9 mouse cellular contexts compared by ENCODE assay signal in genomic region chr11:40763395-40763794, GRCm38 (mm10). TPM values are rescaled to one million over a fixed set of nuclear protein-coding genes. Genes with fewer than 3 reads are reported as not detected.
DNase-seq lines count a peak whose midpoint lies in the region; ATAC-seq lines count a peak whose summit lies in the region.
"Had no signal": no experiment of that assay in that cellular context is flagged by ENCODE, and none has a peak within 500 bp of the region (broad histone marks: within the 10 kb centered on the region; RNA-seq: fewer than 3 reads in every experiment).

No protein-coding gene starts in this region.

- H3K4me3 ChIP-seq in neural tube, embryonic 15.5 days (replicated peaks) = no peak overlapping the region
- H3K4me3 ChIP-seq in midbrain, embryonic 10.5 days = no peak overlapping the region
- H3K4me3 ChIP-seq: embryonic facial prominence, embryonic 13.5 days had no signal

- no peak overlapping the region for H3K4me2 ChIP-seq in neural tube, embryonic 15.5 days
- H3K4me2 ChIP-seq: embryonic facial prominence, embryonic 13.5 days had no signal

- DNase-seq in kidney, adult 9 months = peak; percentile 32
- no peak for DNase-seq in kidney, adult 18-20 months
- DNase-seq in ES-CJ7 (ENCODE audit: low read depth, low spot score) = peak; percentile 65
- peak; percentile 25 for DNase-seq in embryo, embryonic 10 days (ENCODE audit: low spot score)
- no peak for DNase-seq in heart, adult 8-10 months (ENCODE audit: low spot score)
- DNase-seq in midbrain, embryonic 10.5 days (ENCODE audit: low spot score) = no peak

- H3K36me3 ChIP-seq in neural tube, embryonic 15.5 days = no peaks in the 10 kb centered on the region
- no peaks in the 10 kb centered on the region for H3K36me3 ChIP-seq in midbrain, embryonic 10.5 days
- H3K36me3 ChIP-seq: embryonic facial prominence, embryonic 13.5 days had no signal

- no peaks in the 10 kb centered on the region for H3K4me1 ChIP-seq in neural tube, embryonic 15.5 days
- H3K4me1 ChIP-seq in midbrain, embryonic 10.5 days = no peaks in the 10 kb centered on the region
- H3K4me1 ChIP-seq: embryonic facial prominence, embryonic 13.5 days had no signal

- ATAC-seq in megakaryocyte-erythroid progenitor cell, adult 5-6 weeks (replicated peaks; ENCODE audit: low FRiP score, low TSS enrichment, poor library complexity, severe bottlenecking) = peak; percentile 98
- no peak for ATAC-seq in neural tube, embryonic 15.5 days (ENCODE audit: low FRiP score)

- no peak overlapping the region for H3K27ac ChIP-seq in neural tube, embryonic 15.5 days (replicated peaks)
- H3K27ac ChIP-seq in midbrain, embryonic 10.5 days (replicated peaks) = no peak overlapping the region
- H3K27ac ChIP-seq: embryonic facial prominence, embryonic 13.5 days had no signal

- no peaks in the 10 kb centered on the region for H3K27me3 ChIP-seq in neural tube, embryonic 15.5 days (replicated peaks)
- H3K27me3 ChIP-seq in midbrain, embryonic 10.5 days (ENCODE audit: low read depth, poor library complexity, severe bottlenecking) = no peaks in the 10 kb centered on the region
- H3K27me3 ChIP-seq: embryonic facial prominence, embryonic 13.5 days had no signal

- no peaks in the 10 kb centered on the region for H3K9me3 ChIP-seq in neural tube, embryonic 15.5 days (replicated peaks)
- no peaks in the 10 kb centered on the region for H3K9me3 ChIP-seq in midbrain, embryonic 10.5 days (replicated peaks)
- H3K9me3 ChIP-seq: embryonic facial prominence, embryonic 13.5 days had no signal

- 34% methylated on average over 2 of the region's 2 CpGs for WGBS in neural tube, embryonic 15.5 days
- WGBS in midbrain, embryonic 10.5 days = 32% methylated on average over 2 of the region's 2 CpGs

- no peak overlapping the region for H3K9ac ChIP-seq in neural tube, embryonic 15.5 days (replicated peaks)
- H3K9ac ChIP-seq: embryonic facial prominence, embryonic 13.5 days had no signal

RNA-seq across cellular contexts. Expression of gene Ccng1, which starts 8.3 kb away (rescaled TPM):
- total RNA-seq in megakaryocyte-erythroid progenitor cell, adult 5-6 weeks (2014; fragmentation: Nextera tagmentation) = 73.6 and 76.9 TPM in 2 replicates
- 108 and 119 TPM in 2 replicates for total RNA-seq in megakaryocyte-erythroid progenitor cell, adult 5-6 weeks (2017)
- 100 to 1,000 TPM; 477 to 593 (median 535) TPM for total RNA-seq in heart, adult 8-10 months (2022)
- 40.0 and 43.3 TPM in 2 replicates for polyA plus RNA-seq in neural tube, embryonic 15.5 days (2015; fragmentation: Nextera tagmentation; extraction: Ambion mirVana)
- 38.5 and 40.0 TPM in 2 replicates for polyA plus RNA-seq in midbrain, embryonic 10.5 days (2016; fragmentation: Nextera tagmentation; extraction: Ambion mirVana)

RNA-seq across cellular contexts. Expression of gene Nudcd2, which starts 29.9 kb away (rescaled TPM):
- total RNA-seq in megakaryocyte-erythroid progenitor cell, adult 5-6 weeks (2014; fragmentation: Nextera tagmentation) = 84.4 and 118 TPM in 2 replicates
- total RNA-seq in megakaryocyte-erythroid progenitor cell, adult 5-6 weeks (2017) = 142 and 236 TPM in 2 replicates
- total RNA-seq in heart, adult 8-10 months (2022) = 10 to 100 TPM; 13.1 to 19.0 (median 15.7) TPM
- 54.4 and 73.8 TPM in 2 replicates for polyA plus RNA-seq in neural tube, embryonic 15.5 days (2015; fragmentation: Nextera tagmentation; extraction: Ambion mirVana)
- polyA plus RNA-seq in midbrain, embryonic 10.5 days (2016; fragmentation: Nextera tagmentation; extraction: Ambion mirVana) = 194 and 216 TPM in 2 replicates

RNA-seq across cellular contexts. Expression of gene Hmmr, which starts 30.2 kb away (rescaled TPM):
- total RNA-seq in megakaryocyte-erythroid progenitor cell, adult 5-6 weeks (2014; fragmentation: Nextera tagmentation) = 55.4 and 61.8 TPM in 2 replicates
- total RNA-seq in megakaryocyte-erythroid progenitor cell, adult 5-6 weeks (2017) = 80.0 and 86.5 TPM in 2 replicates
- under 1 TPM in 3 of 4 experiments, not detected in 1; 0.09 to 0.25 (median 0.20) TPM for total RNA-seq in heart, adult 8-10 months (2022)
- polyA plus RNA-seq in neural tube, embryonic 15.5 days (2015; fragmentation: Nextera tagmentation; extraction: Ambion mirVana) = 5.0 and 13.3 TPM in 2 replicates
- 58.8 and 62.9 TPM in 2 replicates for polyA plus RNA-seq in midbrain, embryonic 10.5 days (2016; fragmentation: Nextera tagmentation; extraction: Ambion mirVana)

Comparison
In these comparisons a context has a peak if more than half of its experiments do, and no peak if none do; other contexts are left out.
1. DNase-seq: peak in kidney, adult 9 months (single experiment), ES-CJ7 (single experiment) and embryo, embryonic 10 days (single experiment); none in kidney, adult 18-20 months (single experiment), heart, adult 8-10 months (single experiment) and midbrain, embryonic 10.5 days (single experiment).
2. RNA of gene Nudcd2, which starts 29.9 kb away (total RNA-seq): 84.4 to 236 TPM in megakaryocyte-erythroid progenitor cell, adult 5-6 weeks; 13.1 to 19.0 TPM in heart, adult 8-10 months; every median in the first group is over 4 times any median in the second.
3. RNA of gene Hmmr, which starts 30.2 kb away (total RNA-seq): 55.4 to 86.5 TPM in megakaryocyte-erythroid progenitor cell, adult 5-6 weeks; 0.09 to 0.25 TPM in heart, adult 8-10 months; every median in the first group is over 10 times any median in the second.